Mouse (Mus musculus): ENCODE data around the gene Nup133. TPM values are rescaled to one million over a fixed set of nuclear protein-coding genes. Genes with fewer than 3 reads are reported as not detected.

Gene Nup133
- polyA plus RNA-seq, 1 experiment, result 11.5 TPM

Other genes with a start within 250 kb of the Nup133 start
- 17.2 and 20.9 TPM in 2 replicates for gene Rab4a, start 143.3 kb downstream of the Nup133 start, polyA plus RNA-seq (2012; rRNA removed)
- gene Ccsap, start 89.1 kb downstream of the Nup133 start, polyA plus RNA-seq (2012; rRNA removed), result 0.84 and 1.2 TPM in 2 replicates
- 85.0 and 112 TPM in 2 replicates for gene Acta1, start 54.5 kb downstream of the Nup133 start, polyA plus RNA-seq (2012; rRNA removed)
- gene Abcb10, start 33.9 kb upstream of the Nup133 start, polyA plus RNA-seq (2012; rRNA removed), result 16.2 and 16.7 TPM in 2 replicates
- 24.9 and 29.0 TPM in 2 replicates for gene Taf5l, start 72.1 kb upstream of the Nup133 start, polyA plus RNA-seq (2012; rRNA removed)
- 5.0 TPM in 2 replicates for gene Urb2, start 72.2 kb upstream of the Nup133 start, polyA plus RNA-seq (2012; rRNA removed)

Measured in gonadal fat pad, adult 2 months (tissue).